Mouse (Mus musculus) left cerebral cortex, postnatal 10 days (tissue): Measurements from ENCODE around the gene Ctsc. TPM values are rescaled to one million over a fixed set of nuclear protein-coding genes. Genes with fewer than 3 reads are reported as not detected.

ENCODE experiments used
- DNase-seq, 2 experiments: peaks; one replicate each; pipeline ENCODE4 v3.0.0; 2021 to 2022; ENCODE audit warnings: low spot score in 2 of 2, mixed read lengths in 1 of 2; ENCODE audit errors: extremely low spot score in 1 of 2
- intact Hi-C: fragments of 180-260 bp; cut with DNase I; formaldehyde crosslinking; loops from one replicate; pipeline ENCODE4 v1.15.1; 2025
- total RNA-seq, 2 experiments: library from RNA; stranded (reverse); gene quantifications; 2 replicates each; pipeline ENCODE4 v1.2.3; 2021

Ctsc gene
- total RNA-seq, 2 experiments from 2014 or later, result 8.5 to 12.5 TPM

GRCm38 (mm10) chr7:88292044-88292443, 14.2 kb downstream of the Ctsc start:
- intact Hi-C loops, result no loop called here
- no peak for DNase-seq

GRCm38 (mm10) chr7:88293907-88294306, 16.0 kb downstream of the Ctsc start:
- intact Hi-C loops, result no loop called here
- no peak for DNase-seq

- no peak for DNase-seq
- intact Hi-C loops, result no loop called here
Observed at GRCm38 (mm10) chr7:88295989-88296388, 18.1 kb downstream of the Ctsc start.

- intact Hi-C loops, result no loop called here
- DNase-seq, result no peak
Observed at GRCm38 (mm10) chr7:88296932-88297331, 19.0 kb downstream of the Ctsc start.

- no peak for DNase-seq
Observed at GRCm38 (mm10) chr7:88305750-88306149, 27.9 kb downstream of the Ctsc start.

GRCm38 (mm10) chr7:88306725-88307124, 28.8 kb downstream of the Ctsc start:
- no peak for DNase-seq
- intact Hi-C loops, result no loop called here

More at GRCm38 (mm10) chr7:88305750-88306149, 27.9 kb downstream of the Ctsc start:
- intact Hi-C loops, result no loop called here

GRCm38 (mm10) chr7:88310398-88311180, 32.7 kb downstream of the Ctsc start:
- no peak for DNase-seq
- intact Hi-C loops, result no loop called here

GRCm38 (mm10) chr7:88316408-88316807, 38.5 kb downstream of the Ctsc start:
- intact Hi-C loops, result no loop called here
- no peak for DNase-seq

- intact Hi-C loops, result no loop called here
- DNase-seq, result no peak
Observed at GRCm38 (mm10) chr7:88318474-88318873, 40.6 kb downstream of the Ctsc start.

- intact Hi-C loops, result no loop called here
- DNase-seq, result no peak
Observed at GRCm38 (mm10) chr7:88318904-88319303, 41.0 kb downstream of the Ctsc start.

GRCm38 (mm10) chr7:88319414-88320140, 41.7 kb downstream of the Ctsc start:
- no peak for DNase-seq
- intact Hi-C loops, result no loop called here

GRCm38 (mm10) chr7:88320628-88321336, 42.9 kb downstream of the Ctsc start:
- intact Hi-C loops, result no loop called here
- DNase-seq, result peak; percentile 39 to 41

GRCm38 (mm10) chr7:88322431-88322830, 44.5 kb downstream of the Ctsc start:
- DNase-seq, result no peak
- intact Hi-C loops, result no loop called here

GRCm38 (mm10) chr7:88327495-88327894, 49.6 kb downstream of the Ctsc start:
- no peak for DNase-seq

GRCm38 (mm10) chr7:88343828-88344227, 65.9 kb downstream of the Ctsc start:
- DNase-seq, result no peak
- intact Hi-C loops, result no loop called here

More at GRCm38 (mm10) chr7:88327495-88327894, 49.6 kb downstream of the Ctsc start:
- intact Hi-C loops, result no loop called here

GRCm38 (mm10) chr7:88346035-88346434, 68.2 kb downstream of the Ctsc start:
- peak in 1 of 2 experiments; percentile 11 for DNase-seq
- intact Hi-C loops, result no loop called here

GRCm38 (mm10) chr7:88356871-88357776, 79.2 kb downstream of the Ctsc start:
- DNase-seq, result no peak
- intact Hi-C loops, result no loop called here

GRCm38 (mm10) chr7:88358042-88358878, 80.4 kb downstream of the Ctsc start:
- intact Hi-C loops, result no loop called here
- no peak for DNase-seq
